Mouse (Mus musculus) G1E (cell line): ENCODE results near the gene Rab10. TPM values are rescaled to one million over a fixed set of nuclear protein-coding genes. Genes with fewer than 3 reads are reported as not detected.

Experiments used
- ATAC-seq: 2 replicates; pipeline ENCODE4 v1.8.0; 2016; ENCODE audit warnings: mild to moderate bottlenecking; ENCODE audit not compliant: insufficient number of reproducible peaks, poor library complexity, low FRiP score, severe bottlenecking; ENCODE audit errors: extremely low read depth
- DNase-seq: peaks from one replicate; pipeline ENCODE4 v3.0.0; 2012; ENCODE audit warnings: low spot score
- H3K27me3 ChIP-seq: 2 replicates; pipeline ENCODE4 v1.6.1; 2012; ENCODE audit warnings: mild to moderate bottlenecking, low read length, inconsistent platforms; ENCODE audit not compliant: insufficient read depth
- H3K36me3 ChIP-seq: replicated peaks from 2 replicates; pipeline ENCODE3; 2012; ENCODE audit warnings: mild to moderate bottlenecking, inconsistent platforms
- H3K4me1 ChIP-seq: 2 replicates; pipeline ENCODE4 v1.6.1; 2012; ENCODE audit warnings: low read depth, low read length, inconsistent platforms, mixed read lengths; ENCODE audit not compliant: insufficient read depth
- H3K4me3 ChIP-seq: 2 replicates; pipeline ENCODE4 v1.5.1; 2012; ENCODE audit warnings: low read depth, mild to moderate bottlenecking, inconsistent platforms, low read length, moderate library complexity, mixed read lengths
- H3K9me3 ChIP-seq: replicated peaks from 2 replicates; pipeline ENCODE4 v1.6.1; 2012; ENCODE audit warnings: inconsistent platforms
- CTCF ChIP-seq: IDR thresholded peaks from 2 replicates; pipeline ENCODE4 v1.5.1; 2012; ENCODE audit warnings: low read depth, low read length, inconsistent platforms, mixed read lengths
- GATA1 ChIP-seq: IDR thresholded peaks from 2 replicates; pipeline ENCODE4 v1.6.1; 2012; ENCODE audit warnings: borderline replicate concordance, low read length, inconsistent platforms, mixed read lengths
- GATA2 ChIP-seq: IDR thresholded peaks from 2 replicates; pipeline ENCODE4 v1.6.1; 2012; ENCODE audit warnings: low read depth, low read length, inconsistent platforms, borderline replicate concordance
- POLR2AphosphoS5 ChIP-seq: IDR thresholded peaks from 2 replicates; pipeline ENCODE4 v1.6.1; 2012; ENCODE audit warnings: low read depth, low read length, inconsistent platforms; ENCODE audit not compliant: insufficient replicate concordance
- TAL1 ChIP-seq: conservative IDR thresholded peaks from 2 replicates; pipeline ENCODE4 v1.6.1; 2012; ENCODE audit warnings: low read depth, low read length, inconsistent platforms, mixed read lengths
- polyA plus RNA-seq: library from polyadenylated mRNA; stranded (reverse); fragments of >175 nt; gene quantifications from 2 replicates; pipeline ENCODE4 v1.2.3, GENCODE M21; 2012
- total RNA-seq, 2 experiments: library from RNA; stranded (forward) in 1 of 2; stranded (reverse) in 1 of 2; fragments of 200-1000 nt in 1 of 2; fragments of >200 nt in 1 of 2; fragmentation: Nextera tagmentation in 1 of 2; gene quantifications; 2 replicates each; pipeline ENCODE4 v1.2.3; 2014 to 2017

The Rab10 gene
- total and polyA plus RNA-seq, 3 experiments = 50.0 to 156 (median 131) TPM

DNA sequence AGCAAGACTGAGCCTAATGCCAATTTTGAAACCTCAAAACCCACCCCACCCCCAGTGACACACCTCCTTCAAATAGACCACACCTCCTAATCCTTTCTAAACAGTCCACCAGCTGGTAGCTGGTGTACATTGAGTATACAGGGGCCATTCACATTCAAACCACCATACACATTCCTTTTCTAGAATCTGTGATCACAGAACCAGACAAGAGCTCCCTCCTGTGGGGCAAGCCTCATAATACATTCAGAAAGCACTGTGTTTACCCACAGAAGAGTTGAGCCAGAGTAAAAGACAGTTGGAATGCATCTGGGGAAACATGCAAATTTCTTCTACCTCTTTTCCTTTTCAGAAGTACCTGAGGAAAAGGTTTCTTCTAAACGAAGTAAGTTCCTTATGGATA lies 100.6 kb downstream of the Rab10 start:
- ATAC-seq (no peak), DNase-seq (no peak)
- no peaks in the 10 kb centered on the region for H3K4me1 ChIP-seq

More for the DNA sequence above, 100.6 kb downstream of the Rab10 start:
- Histone ChIP-seq H3K9me3 (no peaks in the 10 kb centered on the region), H3K36me3 (no peaks in the 10 kb centered on the region), H3K4me3 (no peak overlapping the region), H3K27me3 (no peaks in the 10 kb centered on the region)
- TF ChIP-seq GATA2 = no peak
- no peak for TF ChIP-seq CTCF
- TF ChIP-seq GATA1 = no peak
- TF ChIP-seq TAL1 = no peak
- TF ChIP-seq POLR2AphosphoS5 = no peak

Other genes with a start within 250 kb of the Rab10 start
- 0.53 and 0.78 TPM in 2 replicates for gene Kif3c, start 55.2 kb upstream of the Rab10 start, total RNA-seq (2014; fragmentation: Nextera tagmentation)
- gene Kif3c, start 55.2 kb upstream of the Rab10 start, total RNA-seq (2017) = 1.9 and 2.0 TPM in 2 replicates
- gene Kif3c, start 55.2 kb upstream of the Rab10 start, polyA plus RNA-seq = 0.46 and 0.55 TPM in 2 replicates
- 82.5 and 91.9 TPM in 2 replicates for gene Asxl2, start 116.9 kb upstream of the Rab10 start, total RNA-seq (2014; fragmentation: Nextera tagmentation)
- gene Asxl2, start 116.9 kb upstream of the Rab10 start, total RNA-seq (2017) = 36.5 and 47.5 TPM in 2 replicates
- gene Asxl2, start 116.9 kb upstream of the Rab10 start, polyA plus RNA-seq = 10.6 and 13.6 TPM in 2 replicates